Mouse (Mus musculus) testis, postnatal 10 days (tissue): ENCODE measurements around the gene Caprin1.

Source experiments
- DNase-seq: peaks from one replicate; pipeline ENCODE4 v3.0.0; 2021; ENCODE audit warnings: low spot score

Gene Caprin1

DNA sequence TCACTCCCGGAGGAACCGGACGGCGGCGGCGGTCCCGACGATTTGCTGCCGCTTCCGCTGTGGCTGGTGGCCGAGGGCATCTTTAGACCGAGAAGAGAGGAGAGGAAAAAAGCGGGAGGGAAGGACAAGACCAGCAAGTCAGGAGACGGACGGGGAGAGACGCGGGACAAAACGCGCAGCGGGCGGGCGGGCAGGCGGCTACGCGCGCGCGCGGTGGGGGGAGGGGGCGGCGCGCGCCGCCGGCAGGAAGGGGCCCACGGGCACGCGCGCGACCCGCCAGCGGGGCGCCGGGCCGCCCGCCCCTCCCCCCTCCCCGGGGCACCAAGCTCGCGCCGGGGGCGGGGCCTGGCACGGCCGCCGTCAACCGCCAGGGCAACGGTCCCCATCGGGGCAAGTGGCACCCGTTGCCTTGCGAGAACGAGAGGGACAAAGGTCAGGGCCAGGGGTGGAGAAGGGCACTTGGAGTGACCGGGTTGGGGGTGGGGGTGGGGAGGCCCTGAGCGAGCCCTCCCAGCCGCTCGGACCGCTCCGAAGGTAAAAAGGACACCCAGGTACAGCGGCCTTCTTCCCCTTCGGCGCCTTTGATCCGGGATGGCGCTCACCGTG is 485 bp downstream of the Caprin1 start:
- peak; percentile 90 for DNase-seq

DNA sequence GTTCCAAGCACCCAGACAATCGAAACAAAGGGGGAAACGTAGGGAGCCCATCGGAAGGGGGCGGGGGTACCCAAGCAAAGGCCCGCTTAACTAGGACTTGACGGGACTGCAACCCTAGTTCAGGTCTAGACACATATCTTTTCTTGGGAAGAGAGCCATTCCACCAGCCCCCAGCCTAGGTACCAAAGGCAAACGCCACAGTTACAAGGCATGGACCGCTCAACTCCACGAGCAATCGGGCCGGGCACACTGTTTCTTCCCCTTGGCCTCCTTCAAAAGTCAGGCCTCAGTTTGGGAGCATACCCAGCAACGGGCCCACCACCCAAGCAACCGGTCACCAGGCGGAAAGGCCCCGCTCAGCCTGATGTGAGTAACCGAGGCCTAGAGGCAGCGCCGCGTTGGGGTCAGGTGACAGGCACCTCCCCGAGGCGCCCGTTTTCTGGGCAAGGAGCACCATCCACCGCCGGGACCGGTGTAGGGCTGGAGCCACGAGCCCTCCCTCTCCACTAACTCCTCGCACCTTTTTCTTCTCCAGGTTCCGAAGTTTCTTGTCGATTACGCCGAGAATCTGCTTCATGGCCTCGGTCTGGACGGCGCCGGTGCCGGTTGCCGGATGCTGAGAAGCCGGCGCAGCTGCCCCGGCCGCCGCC is 1.1 kb downstream of the Caprin1 start:
- peak; percentile 74 for DNase-seq

DNA sequence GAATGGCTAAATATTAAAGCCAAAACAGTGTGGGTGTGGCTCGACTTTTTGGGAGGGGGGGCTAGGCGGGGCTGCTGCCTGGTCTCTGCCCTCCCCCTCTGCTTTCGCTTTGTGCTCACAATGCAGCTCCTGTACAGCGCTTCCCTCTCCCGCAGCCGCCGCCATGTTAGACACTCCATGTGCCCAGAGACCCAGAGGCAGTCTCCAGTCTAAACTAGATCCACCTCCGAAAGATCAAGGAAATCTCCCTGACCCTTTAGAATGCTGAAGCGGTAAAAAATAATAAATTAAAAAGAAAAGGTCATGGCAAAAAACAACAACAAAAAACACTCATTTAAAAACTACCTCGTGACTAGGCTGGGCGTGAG is 1.6 kb downstream of the Caprin1 start:
- DNase-seq, result peak; percentile 77

DNA sequence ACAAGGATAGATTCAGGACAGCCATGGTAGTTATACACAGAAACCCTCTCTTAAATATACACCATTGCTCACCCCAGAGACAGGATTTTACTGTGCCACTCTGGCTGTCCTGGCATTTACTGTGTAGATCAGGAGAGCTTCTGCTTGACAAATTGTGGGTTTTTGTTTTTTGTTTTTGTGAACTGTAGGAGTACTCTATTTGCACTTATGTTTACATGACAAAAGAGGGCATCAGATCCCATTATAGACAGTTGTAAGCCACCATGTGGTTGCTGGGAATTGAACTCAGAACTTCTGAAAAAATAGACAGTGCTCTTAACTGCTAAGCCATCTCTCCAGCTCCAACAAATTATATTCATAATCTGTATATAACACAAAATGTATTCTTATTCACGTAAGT is 5.4 kb downstream of the Caprin1 start:
- DNase-seq, result no peak

DNA sequence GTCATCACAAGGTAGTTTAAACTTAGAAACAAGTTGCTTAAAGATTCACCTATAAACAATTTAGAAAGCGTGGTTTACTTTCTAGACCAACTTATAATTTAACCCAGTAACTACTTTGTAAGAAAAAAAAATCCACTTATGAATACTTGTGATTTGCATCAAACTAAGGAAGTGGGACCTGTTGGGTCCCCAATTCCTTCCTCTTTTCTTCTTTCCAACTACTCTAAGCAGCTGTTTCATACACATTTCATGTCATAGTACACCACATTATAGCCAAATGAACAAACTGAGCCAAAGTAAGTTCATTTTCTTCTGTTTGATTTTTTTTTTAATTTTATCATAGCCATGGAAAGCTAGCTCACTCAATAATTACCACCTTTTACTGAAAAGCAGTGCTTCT is 11.7 kb downstream of the Caprin1 start:
- no peak for DNase-seq

DNA sequence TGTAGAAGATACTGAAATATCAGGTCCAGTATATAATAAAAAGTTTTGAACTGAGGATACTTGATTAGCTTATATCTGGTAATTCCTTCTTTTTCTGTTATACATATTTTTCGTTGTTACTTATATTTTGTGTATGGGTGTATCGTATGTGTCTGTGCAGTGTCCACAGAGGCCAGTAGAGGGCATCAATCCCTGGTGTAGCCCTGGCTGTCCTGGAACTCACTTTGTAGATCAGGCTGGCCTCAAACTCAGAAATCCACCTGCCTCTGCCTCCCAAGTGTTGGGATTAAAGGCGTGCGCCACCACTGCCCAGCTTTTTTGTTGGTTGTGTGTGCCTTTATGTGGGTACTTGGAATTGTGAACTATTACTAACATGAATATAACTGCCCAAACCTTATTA is 12.8 kb downstream of the Caprin1 start:
- no peak for DNase-seq

DNA sequence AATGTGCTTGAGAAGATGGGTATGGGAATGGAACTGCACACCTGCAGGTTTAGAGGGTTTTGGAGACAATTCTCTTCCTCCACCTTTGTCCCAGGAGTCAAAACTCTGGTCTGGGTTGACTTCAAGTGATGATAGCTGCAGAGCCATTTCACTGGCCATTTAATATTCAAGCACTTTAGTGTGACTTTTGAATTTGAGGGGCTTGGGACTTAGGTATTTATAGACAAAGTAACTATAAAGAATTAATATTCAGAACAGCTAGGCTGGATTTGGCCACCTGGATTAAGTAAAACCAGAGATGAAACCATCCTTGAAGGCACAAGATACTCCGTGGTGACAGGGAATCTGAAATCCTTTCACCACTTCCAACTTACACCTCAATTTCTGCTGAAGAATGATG is 35.0 kb downstream of the Caprin1 start:
- no peak for DNase-seq

DNA sequence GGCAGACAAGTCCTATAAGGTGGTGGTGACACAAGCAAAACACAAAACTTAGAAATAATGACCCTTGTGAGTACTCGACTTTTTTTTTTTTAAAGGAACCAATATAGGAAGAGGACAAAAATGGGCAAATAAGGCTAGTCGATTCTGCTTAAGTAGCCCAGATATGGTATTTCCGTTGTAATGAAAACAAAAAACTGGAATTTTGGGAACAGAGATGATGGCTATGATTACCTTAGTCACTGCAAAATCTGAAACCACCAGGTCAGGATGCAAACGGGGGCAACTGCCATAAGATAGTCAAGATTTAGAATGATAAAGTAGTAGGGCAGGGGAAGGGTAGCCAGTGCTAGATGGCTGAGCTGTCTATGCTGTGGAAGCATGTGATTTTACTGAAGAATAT is 35.5 kb downstream of the Caprin1 start:
- no peak for DNase-seq

DNA sequence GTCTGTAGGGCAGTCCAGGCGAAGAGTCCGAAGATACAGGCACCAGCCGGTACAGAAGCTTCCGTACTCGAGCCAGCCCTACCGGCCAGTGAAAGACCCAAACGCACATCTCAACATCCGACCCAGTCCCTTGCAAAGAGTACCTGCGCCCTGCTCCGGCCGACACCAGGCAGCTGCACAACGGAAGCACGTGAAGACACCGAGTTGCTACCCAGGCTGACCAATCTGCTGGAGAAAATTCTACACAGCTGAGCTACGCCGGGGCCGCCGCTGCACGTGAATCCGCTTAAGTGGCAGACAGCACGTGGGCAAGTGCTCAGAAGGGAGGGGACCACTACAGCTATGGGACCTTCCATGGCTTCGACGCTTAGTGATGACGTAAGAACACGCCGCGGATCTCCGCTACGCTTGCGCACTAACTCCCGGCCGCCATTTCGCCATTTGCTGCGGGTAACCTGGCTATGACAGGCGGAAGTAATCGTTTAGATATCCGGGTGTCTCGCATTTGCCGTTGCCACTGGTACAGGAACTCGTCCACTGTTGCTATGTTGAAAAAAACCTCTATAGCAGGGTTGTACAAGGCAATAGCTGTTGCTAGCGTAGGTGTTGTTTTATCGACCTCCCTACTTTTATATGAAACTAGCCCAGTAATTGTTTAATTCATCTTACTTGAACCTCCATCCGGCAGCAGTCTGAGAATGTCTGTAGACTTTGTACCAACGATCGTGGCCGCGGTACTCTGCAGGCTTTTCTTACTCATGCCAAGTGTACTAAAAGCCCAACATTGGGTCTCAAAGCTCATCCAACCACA is 36.3 kb downstream of the Caprin1 start, which contains the start of gene Nat10:
TSS of gene Nat10 (minus strand) at position 365 of the 811 bp plus-strand sequence.
- peak; percentile 97 for DNase-seq

DNA sequence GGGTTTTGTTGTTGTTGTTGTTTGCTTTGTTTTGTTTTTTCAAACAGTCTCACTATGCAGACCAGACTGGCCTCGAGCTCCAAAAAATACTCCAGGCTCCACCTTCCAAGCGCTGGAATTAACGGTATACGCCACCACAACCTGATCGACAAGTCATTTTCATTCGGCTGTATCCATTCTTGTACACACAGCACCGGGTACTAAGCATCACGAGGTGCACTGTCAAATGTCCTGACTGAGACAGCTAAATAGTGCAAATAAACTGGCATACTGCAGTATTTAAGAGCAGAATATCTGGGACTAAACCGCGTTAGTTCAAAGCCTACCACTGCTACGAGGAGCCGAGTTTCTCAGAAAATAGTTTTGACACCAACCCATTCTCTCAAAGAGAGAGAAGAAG is 37.0 kb downstream of the Caprin1 start:
- DNase-seq, result no peak

DNA sequence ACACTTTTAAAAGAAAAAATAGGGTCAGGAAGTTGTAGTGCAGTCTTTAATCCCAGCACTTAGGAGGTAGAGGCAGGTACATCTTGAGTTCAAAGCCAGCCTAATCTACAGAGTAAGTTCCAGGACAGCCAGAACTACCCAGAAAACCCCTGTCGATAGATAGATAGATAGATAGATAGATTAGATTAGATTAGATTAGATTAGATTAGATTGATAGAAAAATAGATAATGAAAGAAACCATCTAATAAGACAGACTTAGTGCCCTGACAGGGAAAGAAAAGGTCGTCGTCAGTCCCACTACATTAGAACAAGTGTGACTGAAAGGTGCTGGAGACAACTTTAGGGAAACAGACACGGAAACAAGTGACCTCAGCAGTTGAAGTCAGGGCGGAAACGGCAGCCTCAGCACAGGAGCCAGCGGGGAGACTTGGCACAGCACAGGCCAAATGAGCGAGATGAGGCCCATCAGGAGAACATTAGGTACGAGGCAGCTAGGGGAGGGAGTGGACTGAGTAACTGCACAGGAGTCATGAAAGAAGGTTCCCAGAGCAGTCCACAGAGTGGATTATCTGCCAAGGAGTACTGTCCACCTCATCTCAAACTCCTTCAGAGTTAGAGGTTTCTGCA is 41.9 kb downstream of the Caprin1 start:
- no peak for DNase-seq

DNA sequence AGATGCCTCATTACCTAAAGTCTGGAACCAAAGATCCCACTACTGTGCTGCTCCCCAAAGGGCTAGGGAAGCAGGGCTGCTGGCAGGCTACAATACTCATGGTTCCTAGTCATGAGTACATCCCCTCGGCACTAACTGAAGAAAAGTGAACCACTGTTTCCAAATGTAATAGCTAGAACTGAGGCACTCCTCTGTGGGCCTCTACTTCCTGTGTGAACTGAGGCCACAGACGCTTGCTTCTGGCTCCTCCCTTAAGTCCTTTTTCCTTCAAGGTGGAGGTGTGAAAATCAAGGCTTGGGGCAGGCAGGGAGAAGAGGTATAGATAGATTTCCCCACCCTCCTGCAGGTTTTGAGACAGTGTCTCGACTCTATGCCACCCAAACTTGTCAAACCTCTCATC is 42.8 kb downstream of the Caprin1 start:
- DNase-seq, result no peak

DNA sequence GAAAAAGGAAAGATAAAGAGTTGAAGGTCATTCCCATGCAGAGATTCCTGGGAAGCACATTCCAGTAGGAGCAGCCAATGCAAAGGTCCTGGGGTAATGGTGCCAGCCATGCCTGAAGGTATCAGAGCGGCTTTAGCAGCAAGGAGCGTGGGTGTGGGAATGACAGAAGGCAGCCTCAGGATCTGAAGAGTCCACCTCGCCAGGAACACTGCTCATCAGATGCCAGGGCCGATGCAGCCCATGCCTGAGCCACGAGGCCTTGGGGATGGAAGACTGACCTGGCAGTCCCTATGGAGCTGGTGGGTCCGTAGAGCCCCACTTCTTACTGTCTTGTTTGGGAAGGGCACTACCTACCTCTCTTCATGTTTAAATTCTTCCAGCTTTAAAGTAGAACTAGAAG is 45.7 kb downstream of the Caprin1 start:
- no peak for DNase-seq

DNA sequence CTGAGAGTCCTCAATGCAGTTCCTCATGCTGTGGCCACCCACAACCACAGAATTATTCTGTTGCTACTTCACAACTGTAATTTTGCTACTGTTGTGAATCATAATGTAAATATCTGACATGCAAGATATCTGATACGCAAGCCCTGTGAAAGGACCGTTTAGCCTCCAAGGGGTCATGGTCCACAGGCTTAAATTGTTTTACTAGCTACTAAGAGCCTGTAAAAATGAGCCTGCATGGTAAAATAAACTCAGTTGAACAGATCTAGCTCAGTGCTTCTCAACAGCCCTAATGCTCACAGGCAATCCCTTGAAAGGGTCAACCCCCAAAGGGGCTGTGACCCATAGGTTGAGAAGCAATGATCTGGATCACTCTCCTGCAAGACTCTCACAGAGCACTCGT is 48.4 kb downstream of the Caprin1 start:
- no peak for DNase-seq

DNA sequence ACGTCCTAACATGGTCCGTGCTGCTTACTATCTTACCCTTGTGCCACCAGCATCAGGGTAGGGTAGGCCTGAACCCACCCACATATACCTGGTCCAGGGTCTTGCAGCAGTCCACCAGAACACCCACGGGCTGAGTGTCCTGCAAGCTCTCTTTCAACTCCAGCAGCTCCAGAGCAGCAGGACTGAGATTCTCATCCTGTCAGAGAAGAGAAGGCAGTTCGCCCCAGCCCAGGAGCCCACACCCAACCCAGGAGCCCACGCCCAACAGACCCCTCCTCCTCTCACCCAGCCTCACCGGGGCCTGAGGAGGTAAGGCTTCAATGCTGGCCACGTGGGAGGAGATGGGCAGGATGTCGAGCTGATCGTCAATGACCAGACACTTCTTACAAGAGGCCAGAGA is 49.6 kb downstream of the Caprin1 start:
- peak; percentile 35 for DNase-seq

DNA sequence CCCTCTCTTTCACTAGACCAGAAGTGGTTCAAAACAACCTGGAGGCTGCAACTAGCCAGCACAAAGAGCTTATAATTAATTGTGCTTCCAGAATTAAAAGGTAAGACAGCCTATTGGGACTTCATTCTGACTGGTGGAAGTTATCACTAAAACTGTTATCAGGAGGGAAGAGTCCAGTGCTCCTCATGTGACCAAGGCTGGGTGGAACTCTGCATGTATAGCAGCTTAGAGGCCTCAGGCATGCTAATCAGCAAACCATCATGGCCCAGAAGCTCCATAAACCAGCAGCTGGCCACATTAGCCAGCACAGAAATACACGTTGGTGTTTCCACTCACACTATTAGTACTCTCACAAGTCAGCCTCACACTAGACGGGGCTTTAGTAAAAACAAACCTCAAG is 50.7 kb downstream of the Caprin1 start:
- no peak for DNase-seq

DNA sequence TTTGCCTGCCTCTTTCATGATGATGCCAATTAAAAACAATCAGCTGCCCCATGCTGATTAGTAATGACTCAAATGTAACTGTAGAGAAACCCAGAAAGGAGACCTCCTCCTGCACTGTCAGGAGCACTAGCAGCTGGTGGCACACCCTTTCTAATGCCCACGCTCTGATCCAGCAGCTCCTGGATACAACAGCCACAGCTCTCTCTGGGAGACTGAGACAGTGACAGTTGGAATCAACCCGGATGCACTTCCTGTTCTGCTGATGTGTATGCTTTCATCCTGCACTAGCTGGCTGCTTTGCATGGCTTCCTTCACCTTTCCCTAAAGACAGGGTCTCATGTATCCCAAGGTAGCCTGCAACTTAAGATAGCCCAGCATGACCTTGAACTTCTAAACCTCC is 51.4 kb downstream of the Caprin1 start:
- DNase-seq, result peak; percentile 23

DNA sequence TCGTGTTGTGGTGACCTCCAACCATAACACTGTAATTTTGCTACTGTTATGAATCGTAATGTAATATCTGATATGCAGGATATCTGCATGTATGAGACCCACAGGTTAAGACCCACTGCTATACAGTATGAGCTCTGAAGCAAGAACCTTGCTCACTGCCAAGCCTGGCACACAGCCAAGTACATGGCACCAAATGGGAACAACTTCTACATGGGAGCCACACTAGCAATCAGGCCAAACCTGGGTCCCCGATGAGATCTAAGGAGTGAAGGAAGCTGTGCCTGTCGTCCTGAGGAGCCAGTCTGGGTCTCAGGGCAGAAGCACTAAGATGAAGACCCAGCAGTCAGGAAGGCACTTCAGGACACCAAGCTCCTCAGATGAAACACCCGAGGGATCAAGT is 52.0 kb downstream of the Caprin1 start:
- peak; percentile 53 for DNase-seq

DNA sequence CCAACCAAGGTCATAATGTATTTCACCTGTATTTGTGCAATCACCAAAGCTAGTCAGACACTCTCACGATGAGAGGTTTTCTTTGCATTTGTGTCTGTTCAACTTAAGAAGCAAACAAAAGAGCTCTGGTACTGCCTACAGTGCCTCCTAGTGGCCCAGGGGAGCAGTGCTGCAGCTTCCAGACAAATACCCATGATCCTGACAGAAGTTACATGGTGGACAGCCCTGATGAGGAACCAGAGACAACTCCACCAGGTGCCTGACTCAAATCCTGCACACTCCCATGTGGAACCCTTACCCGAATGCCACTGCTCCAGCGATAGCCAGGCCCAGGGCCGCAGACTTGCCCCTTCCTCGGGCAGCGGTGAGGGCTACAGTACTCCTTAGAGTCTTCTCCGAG is 53.5 kb downstream of the Caprin1 start:
- peak; percentile 81 for DNase-seq

DNA sequence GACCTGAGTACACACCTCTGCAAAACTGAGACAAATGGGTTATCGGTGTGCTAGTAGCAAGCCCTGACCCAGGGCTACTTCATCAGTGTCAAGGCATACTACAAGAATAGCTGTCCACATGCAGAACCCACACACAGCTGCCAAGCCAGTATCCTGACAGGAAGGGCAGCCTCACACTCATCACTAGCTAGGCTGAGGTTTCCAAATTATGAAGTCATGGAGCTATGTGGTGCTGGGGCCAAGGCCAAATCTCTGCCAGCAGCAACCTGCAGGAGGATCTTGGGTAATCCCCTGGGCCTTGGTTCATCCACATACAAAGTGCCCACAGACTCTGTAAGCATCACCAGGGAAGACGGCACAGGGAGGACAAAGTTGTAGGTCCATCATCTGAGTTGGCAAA is 53.9 kb downstream of the Caprin1 start:
- DNase-seq, result peak; percentile 27

DNA sequence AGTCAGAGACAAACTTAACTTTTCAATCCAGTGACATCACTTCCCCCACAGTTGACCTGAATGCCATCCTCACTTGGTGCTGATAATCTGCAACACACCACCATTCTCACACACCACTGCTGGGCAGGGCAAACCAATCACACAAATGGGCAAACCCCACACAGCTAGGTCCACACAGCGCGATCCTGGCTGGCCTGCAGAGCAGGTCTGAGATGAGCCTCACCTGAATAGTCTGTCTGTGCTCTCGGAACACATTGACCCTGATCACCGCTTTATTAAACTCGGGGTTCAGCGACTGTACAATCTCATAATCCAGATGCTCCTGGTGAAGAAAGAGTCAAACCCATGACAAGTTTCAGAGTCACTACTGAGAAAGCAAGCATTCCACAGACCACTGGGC is 54.6 kb downstream of the Caprin1 start:
- peak; percentile 32 for DNase-seq

DNA sequence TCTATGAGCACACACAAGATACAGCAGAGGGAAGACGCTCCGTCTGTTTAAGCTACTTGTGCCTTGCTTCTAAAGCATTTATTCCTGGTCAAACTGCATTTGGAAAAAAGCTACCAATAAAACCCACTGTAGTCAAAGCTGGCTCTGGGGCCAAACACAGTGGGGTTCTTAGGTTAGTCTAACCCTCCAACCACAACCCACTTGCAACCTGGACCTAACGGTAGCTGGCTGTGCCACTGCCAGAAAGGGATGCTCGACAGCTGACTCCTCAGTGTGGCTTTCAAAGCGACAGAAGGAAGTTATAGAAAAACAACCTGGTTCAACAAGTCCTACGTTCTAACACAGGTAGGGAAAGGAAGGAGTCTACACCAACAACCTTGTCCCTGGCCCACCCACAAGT is 66.0 kb downstream of the Caprin1 start:
- DNase-seq, result no peak

DNA sequence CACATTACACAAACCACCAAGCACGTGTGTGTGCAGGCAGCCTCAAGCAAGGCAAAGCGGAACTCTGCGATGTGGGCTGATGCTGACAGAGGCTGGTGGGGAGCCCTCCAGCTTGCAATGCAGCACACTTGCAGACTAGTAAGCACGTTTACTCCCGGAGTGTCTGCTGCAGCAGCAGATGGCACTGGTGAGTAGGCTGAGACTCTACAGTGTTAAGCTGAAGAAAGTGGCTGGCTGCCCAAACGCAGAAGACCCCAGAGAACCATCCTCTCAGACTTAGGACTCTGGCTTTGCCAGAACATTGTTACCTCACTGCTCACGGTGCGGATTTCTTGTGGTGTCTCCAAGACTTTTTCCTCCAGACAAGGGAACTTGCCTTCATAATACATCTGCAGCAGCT is 66.5 kb downstream of the Caprin1 start:
- DNase-seq, result no peak
